Mouse (Mus musculus): ENCODE measurements around the gene Cacna1c. TPM values are rescaled to one million over a fixed set of nuclear protein-coding genes. Genes with fewer than 3 reads are reported as not detected.

Gene Cacna1c
- polyA plus RNA-seq, 1 experiment from 2014 or later, result 3.2 TPM

- no peak overlapping the region for H3K9ac ChIP-seq (ENCODE audit: low read length)
- no peaks in the 10 kb centered on the region for H3K36me3 ChIP-seq (ENCODE audit: control insufficient read depth, insufficient read depth, low read length)
- H3K4me1 ChIP-seq (ENCODE audit: control insufficient read depth, insufficient read depth, low read length), result no peaks in the 10 kb centered on the region; the same call in 1 of the 2 replicates
- H3K4me3 ChIP-seq (ENCODE audit: low read depth, low read length), result no peak overlapping the region
- no peak overlapping the region; the same call in 1 of the 2 replicates for H3K27ac ChIP-seq (ENCODE audit: low read depth, low read length)
- ATAC-seq (no peak), DNase-seq (ENCODE audit: low spot score) (peak; percentile 27)
- 66% methylated on average over 11 of the region's 11 CpGs for WGBS
- no peaks in the 10 kb centered on the region for H3K27me3 ChIP-seq (replicated peaks; ENCODE audit: control insufficient read depth, insufficient read depth, low read length)
- no peak overlapping the region for H3K4me2 ChIP-seq (ENCODE audit: low read length)
- no peaks in the 10 kb centered on the region for H3K9me3 ChIP-seq (replicated peaks; ENCODE audit: control insufficient read depth, low read length)
Measured at GRCm38 (mm10) chr6:118984181-118984901, 211.9 kb downstream of the Cacna1c start.

GRCm38 (mm10) chr6:118983471-118984040 is 212.7 kb downstream of the Cacna1c start:
- no peaks in the 10 kb centered on the region for H3K36me3 ChIP-seq (ENCODE audit: control insufficient read depth, insufficient read depth, low read length)
- no peaks in the 10 kb centered on the region; the same call in 1 of the 2 replicates for H3K4me1 ChIP-seq (ENCODE audit: control insufficient read depth, insufficient read depth, low read length)
- no peak overlapping the region for H3K4me3 ChIP-seq (ENCODE audit: low read depth, low read length)
- H3K4me2 ChIP-seq (ENCODE audit: low read length), result no peak overlapping the region
- no peak for DNase-seq (ENCODE audit: low spot score)
- H3K9me3 ChIP-seq (replicated peaks; ENCODE audit: control insufficient read depth, low read length), result no peaks in the 10 kb centered on the region
- H3K27me3 ChIP-seq (replicated peaks; ENCODE audit: control insufficient read depth, insufficient read depth, low read length), result no peaks in the 10 kb centered on the region
- no peak overlapping the region for H3K27ac ChIP-seq (ENCODE audit: low read depth, low read length)
- 88% methylated on average over 8 of the region's 8 CpGs for WGBS
- H3K9ac ChIP-seq (ENCODE audit: low read length), result no peak overlapping the region
- ATAC-seq, result no peak

GRCm38 (mm10) chr6:118980265-118980664 is 216.0 kb downstream of the Cacna1c start:
- ATAC-seq, result no peak
- 72% methylated on average over 12 of the region's 12 CpGs for WGBS
- DNase-seq (ENCODE audit: low spot score), result peak; percentile 42

GRCm38 (mm10) chr6:118977443-118978271 is 218.6 kb downstream of the Cacna1c start:
- no peak overlapping the region for H3K9ac ChIP-seq (ENCODE audit: low read length)
- H3K36me3 ChIP-seq (ENCODE audit: control insufficient read depth, insufficient read depth, low read length), result no peaks in the 10 kb centered on the region
- no peak overlapping the region for H3K4me3 ChIP-seq (ENCODE audit: low read depth, low read length)
- no peaks in the 10 kb centered on the region for H3K9me3 ChIP-seq (replicated peaks; ENCODE audit: control insufficient read depth, low read length)
- peaks cover 11% of the 10 kb centered on the region for H3K4me1 ChIP-seq (ENCODE audit: control insufficient read depth, insufficient read depth, low read length)
- peak overlapping the region; percentile 36 for H3K27ac ChIP-seq (ENCODE audit: low read depth, low read length)
- 16% methylated on average over 10 of the region's 10 CpGs for WGBS
- DNase-seq (ENCODE audit: low spot score), result peak; percentile 77
- peak; percentile 84 for ATAC-seq
- peak overlapping the region; percentile 39 for H3K4me2 ChIP-seq (ENCODE audit: low read length)
- H3K27me3 ChIP-seq (replicated peaks; ENCODE audit: control insufficient read depth, insufficient read depth, low read length), result no peaks in the 10 kb centered on the region

More at GRCm38 (mm10) chr6:118980265-118980664, 216.0 kb downstream of the Cacna1c start:
- H3K4me2 ChIP-seq (ENCODE audit: low read length), result no peak overlapping the region
- H3K4me1 ChIP-seq (ENCODE audit: control insufficient read depth, insufficient read depth, low read length), result peaks cover 11% of the 10 kb centered on the region
- H3K27ac ChIP-seq (ENCODE audit: low read depth, low read length), result no peak overlapping the region
- no peaks in the 10 kb centered on the region for H3K9me3 ChIP-seq (replicated peaks; ENCODE audit: control insufficient read depth, low read length)
- no peak overlapping the region for H3K4me3 ChIP-seq (ENCODE audit: low read depth, low read length)
- no peaks in the 10 kb centered on the region for H3K27me3 ChIP-seq (replicated peaks; ENCODE audit: control insufficient read depth, insufficient read depth, low read length)
- H3K9ac ChIP-seq (ENCODE audit: low read length), result no peak overlapping the region
- no peaks in the 10 kb centered on the region for H3K36me3 ChIP-seq (ENCODE audit: control insufficient read depth, insufficient read depth, low read length)

GRCm38 (mm10) chr6:118976617-118977016 is 219.6 kb downstream of the Cacna1c start:
- Histone ChIP-seq H3K9ac (ENCODE audit: low read length) (no peak overlapping the region), H3K36me3 (ENCODE audit: control insufficient read depth, insufficient read depth, low read length) (no peaks in the 10 kb centered on the region), H3K4me2 (ENCODE audit: low read length) (no peak overlapping the region), H3K4me3 (ENCODE audit: low read depth, low read length) (no peak overlapping the region), H3K9me3 (replicated peaks; ENCODE audit: control insufficient read depth, low read length) (no peaks in the 10 kb centered on the region), H3K27ac (ENCODE audit: low read depth, low read length) (no peak overlapping the region), H3K27me3 (replicated peaks; ENCODE audit: control insufficient read depth, insufficient read depth, low read length) (no peaks in the 10 kb centered on the region), H3K4me1 (ENCODE audit: control insufficient read depth, insufficient read depth, low read length) (peaks cover 11% of the 10 kb centered on the region)
- DNase-seq (ENCODE audit: low spot score) (no peak), ATAC-seq (no peak)
- 85% methylated on average over 14 of the region's 14 CpGs for WGBS

- Histone ChIP-seq H3K36me3 (ENCODE audit: control insufficient read depth, insufficient read depth, low read length) (no peaks in the 10 kb centered on the region), H3K27ac (ENCODE audit: low read depth, low read length) (no peak overlapping the region), H3K4me2 (ENCODE audit: low read length) (no peak overlapping the region), H3K9ac (ENCODE audit: low read length) (no peak overlapping the region), H3K4me3 (ENCODE audit: low read depth, low read length) (no peak overlapping the region), H3K9me3 (replicated peaks; ENCODE audit: control insufficient read depth, low read length) (no peaks in the 10 kb centered on the region), H3K4me1 (ENCODE audit: control insufficient read depth, insufficient read depth, low read length) (no peaks in the 10 kb centered on the region; the same call in 1 of the 2 replicates), H3K27me3 (replicated peaks; ENCODE audit: control insufficient read depth, insufficient read depth, low read length) (no peaks in the 10 kb centered on the region)
- ATAC-seq (no peak), DNase-seq (ENCODE audit: low spot score) (no peak)
- 76% methylated on average over 9 of the region's 10 CpGs for WGBS
Measured at GRCm38 (mm10) chr6:118971844-118972531, 224.2 kb downstream of the Cacna1c start.

GRCm38 (mm10) chr6:118968776-118969175 is 227.4 kb downstream of the Cacna1c start:
- H3K36me3 ChIP-seq (ENCODE audit: control insufficient read depth, insufficient read depth, low read length), result no peaks in the 10 kb centered on the region
- ATAC-seq (no peak), DNase-seq (ENCODE audit: low spot score) (no peak)
- no peaks in the 10 kb centered on the region for H3K27me3 ChIP-seq (replicated peaks; ENCODE audit: control insufficient read depth, insufficient read depth, low read length)
- no peaks in the 10 kb centered on the region for H3K9me3 ChIP-seq (replicated peaks; ENCODE audit: control insufficient read depth, low read length)
- H3K4me1 ChIP-seq (ENCODE audit: control insufficient read depth, insufficient read depth, low read length), result 0 out of 2 replicates have a peak, but pooled peaks cover 2% of the 10 kb centered on the region
- WGBS, result 90% methylated on average over 4 of the region's 4 CpGs
- H3K4me2 ChIP-seq (ENCODE audit: low read length), result no peak overlapping the region
- H3K9ac ChIP-seq (ENCODE audit: low read length), result no peak overlapping the region
- no peak overlapping the region for H3K27ac ChIP-seq (ENCODE audit: low read depth, low read length)
- H3K4me3 ChIP-seq (ENCODE audit: low read depth, low read length), result no peak overlapping the region

GRCm38 (mm10) chr6:118966904-118967303 is 229.3 kb downstream of the Cacna1c start:
- 59% methylated on average over 4 of the region's 4 CpGs for WGBS
- Histone ChIP-seq H3K36me3 (ENCODE audit: control insufficient read depth, insufficient read depth, low read length) (no peaks in the 10 kb centered on the region), H3K4me1 (ENCODE audit: control insufficient read depth, insufficient read depth, low read length) (0 out of 2 replicates have a peak, but pooled peaks cover 2% of the 10 kb centered on the region), H3K4me3 (ENCODE audit: low read depth, low read length) (no peak overlapping the region), H3K9ac (ENCODE audit: low read length) (no peak overlapping the region), H3K9me3 (replicated peaks; ENCODE audit: control insufficient read depth, low read length) (no peaks in the 10 kb centered on the region), H3K27ac (ENCODE audit: low read depth, low read length) (no peak overlapping the region), H3K4me2 (ENCODE audit: low read length) (no peak overlapping the region), H3K27me3 (replicated peaks; ENCODE audit: control insufficient read depth, insufficient read depth, low read length) (no peaks in the 10 kb centered on the region)
- DNase-seq (ENCODE audit: low spot score) (peak; percentile 55), ATAC-seq (peak; percentile 69; the same call in 1 of the 2 replicates)

Measured in forebrain, embryonic 14.5 days (tissue).